Mouse (Mus musculus): ENCODE results near the gene Lzts2. TPM values are rescaled to one million over a fixed set of nuclear protein-coding genes. Genes with fewer than 3 reads are reported as not detected.

The Lzts2 gene
- total RNA-seq, 2 experiments from 2014 or later, result 60.9 to 77.8 TPM

DNA sequence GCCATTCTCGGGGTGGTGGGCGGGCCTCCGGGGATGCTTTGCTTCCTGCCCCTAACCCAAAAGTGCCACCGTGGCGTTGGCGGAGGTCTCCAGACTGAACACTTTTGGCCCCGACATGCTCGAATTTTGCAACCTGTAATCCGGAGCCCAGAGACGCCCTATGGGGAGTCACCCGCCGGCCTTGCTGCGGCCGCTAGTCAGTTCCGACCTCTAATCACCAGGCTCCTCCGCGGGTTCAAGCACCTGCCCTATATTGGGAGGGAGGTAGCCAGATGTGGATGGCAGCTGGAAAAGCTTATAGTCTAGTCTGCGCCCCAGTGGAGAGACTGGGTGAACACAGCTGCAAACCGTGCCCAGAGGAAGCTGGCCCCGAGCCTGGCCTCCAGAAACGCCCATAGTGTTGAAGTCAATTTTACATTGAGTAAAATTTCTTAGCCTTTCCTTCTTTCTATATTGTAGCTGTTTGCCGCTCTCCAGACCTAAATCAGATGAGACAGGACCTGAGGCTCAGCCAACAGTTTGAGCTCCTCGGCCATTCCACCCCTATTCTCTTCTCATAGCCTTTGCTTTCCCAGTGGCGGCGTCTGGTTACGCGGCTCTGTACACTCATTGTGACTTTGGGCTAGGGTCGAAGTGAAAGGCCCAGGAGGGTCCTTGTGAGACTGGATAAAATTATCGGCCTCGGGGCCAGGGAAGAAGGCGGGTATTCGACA is 61.3 kb downstream of the Lzts2 start:
- DNase-seq, result peak; percentile 43 to 51
- intact Hi-C loops (cut with DNase I), result no loop called here

DNA sequence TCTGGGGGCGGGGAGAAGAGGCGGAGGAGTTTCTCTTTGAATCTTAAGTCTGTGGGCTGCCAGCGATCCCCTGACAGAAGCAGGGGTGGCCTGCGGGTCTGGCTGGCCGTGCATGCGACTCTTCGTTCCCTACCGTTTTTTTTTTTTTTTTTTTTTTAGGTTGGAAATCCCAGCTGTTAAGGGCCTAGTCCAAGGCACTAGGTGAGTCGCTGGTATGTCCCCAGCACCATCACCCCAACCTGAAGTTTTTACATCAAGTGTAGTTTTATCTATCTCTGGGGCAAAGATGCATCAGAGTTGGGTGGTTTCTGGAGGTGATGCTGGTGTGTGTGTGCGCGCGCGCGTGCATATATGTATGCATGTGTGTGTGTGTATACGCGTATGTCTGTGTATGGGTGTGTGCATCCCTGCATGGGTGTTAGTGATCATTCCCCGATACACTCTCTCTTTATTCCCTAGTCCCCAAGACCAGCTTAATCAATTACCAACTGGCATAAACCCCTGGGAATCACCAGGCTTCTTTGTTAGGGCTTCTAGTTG is 61.9 kb downstream of the Lzts2 start:
- intact Hi-C loops (cut with DNase I), result no loop called here
- DNase-seq, result peak; percentile 15 to 25

Other genes starting within 250 kb of the Lzts2 start
- gene Slf2, start 83.3 kb upstream of the Lzts2 start, total RNA-seq (2021), result 10 to 100 TPM; 27.5 to 37.0 TPM
- 1 to 10 TPM; 1.1 TPM for gene Sema4g, start 25.3 kb upstream of the Lzts2 start, total RNA-seq (2021)
- 10 to 100 TPM; 16.6 to 19.1 TPM for gene Twnk, start 8.8 kb upstream of the Lzts2 start, total RNA-seq (2021)
- gene Mrpl43, start 8.0 kb upstream of the Lzts2 start, total RNA-seq (2021), result 10 to 100 TPM; 49.1 to 51.6 TPM
- under 1 TPM in 1 of 2 experiments, not detected in 1; 0.22 TPM for gene Pdzd7, start 31.3 kb downstream of the Lzts2 start, total RNA-seq (2021)
- gene Sfxn3, start 33.1 kb downstream of the Lzts2 start, total RNA-seq (2021), result 10 to 100 TPM; 21.8 to 23.9 TPM
- 1 to 10 TPM; 7.4 to 9.1 TPM for gene Kazald1, start 60.8 kb downstream of the Lzts2 start, total RNA-seq (2021)
- gene Tlx1, start 136.3 kb downstream of the Lzts2 start, total RNA-seq (2021), result under 1 TPM; 0.27 to 0.48 TPM
- not detected for gene Lbx1, start 221.4 kb downstream of the Lzts2 start, total RNA-seq (2021)

Measured in heart, postnatal 10 days (tissue).